Mouse (Mus musculus) G1E (cell line): ENCODE data around the gene Celf1.

Experiments
- CTCF ChIP-seq: IDR thresholded peaks from 2 replicates; pipeline ENCODE4 v1.5.1; 2012; ENCODE audit warnings: low read depth, low read length, inconsistent platforms, mixed read lengths
- GATA1 ChIP-seq: IDR thresholded peaks from 2 replicates; pipeline ENCODE4 v1.6.1; 2012; ENCODE audit warnings: borderline replicate concordance, low read length, inconsistent platforms, mixed read lengths
- GATA2 ChIP-seq: IDR thresholded peaks from 2 replicates; pipeline ENCODE4 v1.6.1; 2012; ENCODE audit warnings: low read depth, low read length, inconsistent platforms, borderline replicate concordance
- POLR2AphosphoS5 ChIP-seq: IDR thresholded peaks from 2 replicates; pipeline ENCODE4 v1.6.1; 2012; ENCODE audit warnings: low read depth, low read length, inconsistent platforms; ENCODE audit not compliant: insufficient replicate concordance
- TAL1 ChIP-seq: conservative IDR thresholded peaks from 2 replicates; pipeline ENCODE4 v1.6.1; 2012; ENCODE audit warnings: low read depth, low read length, inconsistent platforms, mixed read lengths

GRCm38 (mm10) chr2:90950149-90950548, 10.0 kb downstream of the Celf1 start:
- TF ChIP-seq CTCF = no peak
- TF ChIP-seq POLR2AphosphoS5 = no peak
- no peak for TF ChIP-seq GATA1
- TF ChIP-seq TAL1 = no peak
- no peak for TF ChIP-seq GATA2
